Mouse (Mus musculus): ENCODE data around the gene Tbc1d19. TPM values are rescaled to one million over a fixed set of nuclear protein-coding genes. Genes with fewer than 3 reads are reported as not detected.

Tbc1d19 gene
- 32.2 and 39.6 TPM in 2 replicates for polyA plus RNA-seq (2014; fragmentation: Nextera tagmentation; extraction: Ambion mirVana)

GRCm38 (mm10) chr5:53809115-53809991 is at the start of gene Tbc1d19:
TSS of gene Tbc1d19 (plus strand) at chr5:53809606.
- peak within 1 kb of the TSS; percentile 47; the same call in 1 of the 2 replicates for H3K27ac ChIP-seq (ENCODE audit: low read depth)
- peak within 1 kb of the TSS; percentile 65 for H3K9ac ChIP-seq (ENCODE audit: low read length)
- ATAC-seq (replicated peaks; ENCODE audit: low FRiP score, low TSS enrichment, low read depth) (peak; percentile 96), DNase-seq (ENCODE audit: low spot score) (peak; percentile 91)
- no peaks in the 10 kb centered on the region for H3K9me3 ChIP-seq (ENCODE audit: control insufficient read depth, low read length)
- 7% methylated on average over 36 of the region's 36 CpGs for WGBS
- 0 out of 2 replicates have a peak, but pooled peaks cover 4% of the 10 kb centered on the region for H3K4me1 ChIP-seq (replicated peaks; ENCODE audit: control insufficient read depth, insufficient read depth, low read length)
- peak within 1 kb of the TSS; percentile 73 for H3K4me2 ChIP-seq (ENCODE audit: low read length)
- H3K27me3 ChIP-seq (replicated peaks; ENCODE audit: control insufficient read depth, insufficient read depth, low read length): no peaks in the 10 kb centered on the region
- H3K4me3 ChIP-seq (ENCODE audit: low read depth, low read length): peak within 1 kb of the TSS; percentile 80
- no peaks in the 10 kb centered on the region for H3K36me3 ChIP-seq (ENCODE audit: control insufficient read depth, insufficient read depth, low read length)

- WGBS: 85% methylated on average over 4 of the region's 4 CpGs
- no peak overlapping the region for H3K4me2 ChIP-seq (ENCODE audit: low read length)
- no peaks in the 10 kb centered on the region for H3K27me3 ChIP-seq (replicated peaks; ENCODE audit: control insufficient read depth, insufficient read depth, low read length)
- no peak overlapping the region for H3K4me3 ChIP-seq (ENCODE audit: low read depth, low read length)
- H3K9me3 ChIP-seq (ENCODE audit: control insufficient read depth, low read length): no peaks in the 10 kb centered on the region
- ATAC-seq (replicated peaks; ENCODE audit: low FRiP score, low TSS enrichment, low read depth) (no peak), DNase-seq (ENCODE audit: low spot score) (no peak)
- no peaks in the 10 kb centered on the region for H3K4me1 ChIP-seq (replicated peaks; ENCODE audit: control insufficient read depth, insufficient read depth, low read length)
- no peaks in the 10 kb centered on the region for H3K36me3 ChIP-seq (ENCODE audit: control insufficient read depth, insufficient read depth, low read length)
- H3K27ac ChIP-seq (ENCODE audit: low read depth): peak overlapping the region; percentile 54; the same call in 1 of the 2 replicates
- H3K9ac ChIP-seq (ENCODE audit: low read length): no peak overlapping the region
Measured at GRCm38 (mm10) chr5:53759912-53760311, 49.5 kb upstream of the Tbc1d19 start.

- WGBS: 55% methylated on average over 3 of the region's 3 CpGs
- Histone ChIP-seq H3K36me3 (ENCODE audit: control insufficient read depth, insufficient read depth, low read length) (no peaks in the 10 kb centered on the region), H3K27ac (ENCODE audit: low read depth) (0 out of 2 replicates have a peak overlapping the region, but pooled peaks have one; percentile 51), H3K9me3 (ENCODE audit: control insufficient read depth, low read length) (no peaks in the 10 kb centered on the region), H3K4me1 (replicated peaks; ENCODE audit: control insufficient read depth, insufficient read depth, low read length) (no peaks in the 10 kb centered on the region), H3K9ac (ENCODE audit: low read length) (no peak overlapping the region), H3K4me3 (ENCODE audit: low read depth, low read length) (no peak overlapping the region), H3K4me2 (ENCODE audit: low read length) (no peak overlapping the region), H3K27me3 (replicated peaks; ENCODE audit: control insufficient read depth, insufficient read depth, low read length) (no peaks in the 10 kb centered on the region)
- no peak for ATAC-seq (replicated peaks; ENCODE audit: low FRiP score, low TSS enrichment, low read depth)
- no peak for DNase-seq (ENCODE audit: low spot score)
Measured at GRCm38 (mm10) chr5:53760914-53761313, 48.5 kb upstream of the Tbc1d19 start.

- no peak overlapping the region for H3K4me2 ChIP-seq (ENCODE audit: low read length)
- ATAC-seq (replicated peaks; ENCODE audit: low FRiP score, low TSS enrichment, low read depth) (no peak), DNase-seq (ENCODE audit: low spot score) (no peak)
- H3K4me1 ChIP-seq (replicated peaks; ENCODE audit: control insufficient read depth, insufficient read depth, low read length): no peaks in the 10 kb centered on the region
- H3K36me3 ChIP-seq (ENCODE audit: control insufficient read depth, insufficient read depth, low read length): no peaks in the 10 kb centered on the region
- no peak overlapping the region for H3K9ac ChIP-seq (ENCODE audit: low read length)
- H3K9me3 ChIP-seq (ENCODE audit: control insufficient read depth, low read length): no peaks in the 10 kb centered on the region
- peak overlapping the region; percentile 51 for H3K27ac ChIP-seq (ENCODE audit: low read depth)
- WGBS: 61% methylated on average over 3 of the region's 3 CpGs
- H3K4me3 ChIP-seq (ENCODE audit: low read depth, low read length): no peak overlapping the region
- H3K27me3 ChIP-seq (replicated peaks; ENCODE audit: control insufficient read depth, insufficient read depth, low read length): no peaks in the 10 kb centered on the region
Measured at GRCm38 (mm10) chr5:53761346-53761745, 48.1 kb upstream of the Tbc1d19 start.

- Histone ChIP-seq H3K4me2 (ENCODE audit: low read length) (no peak overlapping the region), H3K27me3 (replicated peaks; ENCODE audit: control insufficient read depth, insufficient read depth, low read length) (no peaks in the 10 kb centered on the region), H3K9ac (ENCODE audit: low read length) (no peak overlapping the region), H3K27ac (ENCODE audit: low read depth) (no peak overlapping the region), H3K36me3 (ENCODE audit: control insufficient read depth, insufficient read depth, low read length) (no peaks in the 10 kb centered on the region), H3K4me1 (replicated peaks; ENCODE audit: control insufficient read depth, insufficient read depth, low read length) (no peaks in the 10 kb centered on the region), H3K9me3 (ENCODE audit: control insufficient read depth, low read length) (no peaks in the 10 kb centered on the region), H3K4me3 (ENCODE audit: low read depth, low read length) (no peak overlapping the region)
- DNase-seq (ENCODE audit: low spot score) (no peak), ATAC-seq (replicated peaks; ENCODE audit: low FRiP score, low TSS enrichment, low read depth) (no peak)
- WGBS: 56% methylated on average over 12 of the region's 12 CpGs
Measured at GRCm38 (mm10) chr5:53784818-53785520, 24.4 kb upstream of the Tbc1d19 start.

GRCm38 (mm10) chr5:53801379-53801778 is 8.0 kb upstream of the Tbc1d19 start:
- 75% methylated on average over 2 of the region's 2 CpGs for WGBS
- no peak overlapping the region for H3K9ac ChIP-seq (ENCODE audit: low read length)
- H3K4me1 ChIP-seq (replicated peaks; ENCODE audit: control insufficient read depth, insufficient read depth, low read length): no peaks in the 10 kb centered on the region
- no peak for DNase-seq (ENCODE audit: low spot score)
- no peak overlapping the region for H3K4me2 ChIP-seq (ENCODE audit: low read length)
- H3K9me3 ChIP-seq (ENCODE audit: control insufficient read depth, low read length): no peaks in the 10 kb centered on the region
- no peak overlapping the region for H3K27ac ChIP-seq (ENCODE audit: low read depth)
- ATAC-seq (replicated peaks; ENCODE audit: low FRiP score, low TSS enrichment, low read depth): no peak
- H3K4me3 ChIP-seq (ENCODE audit: low read depth, low read length): no peak overlapping the region
- H3K36me3 ChIP-seq (ENCODE audit: control insufficient read depth, insufficient read depth, low read length): no peaks in the 10 kb centered on the region
- no peaks in the 10 kb centered on the region for H3K27me3 ChIP-seq (replicated peaks; ENCODE audit: control insufficient read depth, insufficient read depth, low read length)

GRCm38 (mm10) chr5:53819711-53820110 is 10.3 kb downstream of the Tbc1d19 start:
- Histone ChIP-seq H3K9me3 (ENCODE audit: control insufficient read depth, low read length) (no peaks in the 10 kb centered on the region), H3K27ac (ENCODE audit: low read depth) (no peak overlapping the region), H3K36me3 (ENCODE audit: control insufficient read depth, insufficient read depth, low read length) (no peaks in the 10 kb centered on the region), H3K4me2 (ENCODE audit: low read length) (no peak overlapping the region), H3K4me3 (ENCODE audit: low read depth, low read length) (no peak overlapping the region), H3K4me1 (replicated peaks; ENCODE audit: control insufficient read depth, insufficient read depth, low read length) (no peaks in the 10 kb centered on the region), H3K27me3 (replicated peaks; ENCODE audit: control insufficient read depth, insufficient read depth, low read length) (no peaks in the 10 kb centered on the region), H3K9ac (ENCODE audit: low read length) (no peak overlapping the region)
- no peak for ATAC-seq (replicated peaks; ENCODE audit: low FRiP score, low TSS enrichment, low read depth)
- DNase-seq (ENCODE audit: low spot score): no peak
- WGBS: 94% methylated on average over 7 of the region's 7 CpGs

GRCm38 (mm10) chr5:53825886-53826285 is 16.5 kb downstream of the Tbc1d19 start:
- Histone ChIP-seq H3K4me3 (ENCODE audit: low read depth, low read length) (no peak overlapping the region), H3K9ac (ENCODE audit: low read length) (no peak overlapping the region), H3K9me3 (ENCODE audit: control insufficient read depth, low read length) (no peaks in the 10 kb centered on the region), H3K27ac (ENCODE audit: low read depth) (no peak overlapping the region), H3K27me3 (replicated peaks; ENCODE audit: control insufficient read depth, insufficient read depth, low read length) (no peaks in the 10 kb centered on the region), H3K4me1 (replicated peaks; ENCODE audit: control insufficient read depth, insufficient read depth, low read length) (no peaks in the 10 kb centered on the region), H3K36me3 (ENCODE audit: control insufficient read depth, insufficient read depth, low read length) (peaks cover 8% of the 10 kb centered on the region), H3K4me2 (ENCODE audit: low read length) (no peak overlapping the region)
- DNase-seq (ENCODE audit: low spot score) (no peak), ATAC-seq (replicated peaks; ENCODE audit: low FRiP score, low TSS enrichment, low read depth) (no peak)
- 62% methylated on average over 7 of the region's 7 CpGs for WGBS

Data from intestine, embryonic 14.5 days (tissue).